Mouse (Mus musculus) gastrocnemius, adult 2 months (tissue): ENCODE results near the gene Lrr1. TPM values are rescaled to one million over a fixed set of nuclear protein-coding genes. Genes with fewer than 3 reads are reported as not detected.

ENCODE experiments used
- DNase-seq: peaks from one replicate; pipeline ENCODE4 v3.0.0; 2022
- H3K27ac ChIP-seq: fragments of 200-600 bp; 2 replicates; pipeline ENCODE4 v1.8.1; 2022; ENCODE audit warnings: mild to moderate bottlenecking
- H3K4me3 ChIP-seq: fragments of 200-600 bp; 2 replicates; pipeline ENCODE4 v1.8.1; 2022; ENCODE audit warnings: mild to moderate bottlenecking, moderate library complexity
- CTCF ChIP-seq: fragments of 200-600 bp; IDR thresholded peaks from 2 replicates; pipeline ENCODE4 v1.8.1; 2022; ENCODE audit warnings: antibody characterized with exemption, mild to moderate bottlenecking, moderate library complexity
- intact Hi-C: fragments of 180-260 bp; cut with DNase I; formaldehyde crosslinking; loops from one replicate; pipeline ENCODE4 v1.15.1; 2025
- microRNA-seq: library from miRNA; unstranded; fragments of <30 nt; microRNA quantifications from one replicate; pipeline ENCODE4 v1.2.0, GENCODE M21; 2021
- total RNA-seq, 2 experiments: library from RNA; stranded (reverse); gene quantifications; 2 replicates each; pipeline ENCODE4 v1.2.3; 2021

Gene Lrr1
- total RNA-seq, 2 experiments from 2014 or later, result not detected

GRCm38 (mm10) chr12:69213186-69213777 lies 44.7 kb downstream of the Lrr1 start:
- TF ChIP-seq CTCF, result peak; percentile 19; the same call in 1 of the 2 replicates
- H3K4me3 ChIP-seq, result no peak overlapping the region
- no peak overlapping the region for H3K27ac ChIP-seq
- no peak for DNase-seq
- intact Hi-C loops, result no loop called here

GRCm38 (mm10) chr12:69214393-69214792 lies 45.8 kb downstream of the Lrr1 start:
- DNase-seq, result no peak
- no peak overlapping the region for H3K4me3 ChIP-seq
- intact Hi-C loops, result no loop called here
- H3K27ac ChIP-seq, result peak overlapping the region; percentile 16; the same call in 1 of the 2 replicates
- TF ChIP-seq CTCF, result no peak

- DNase-seq, result peak; percentile 76
- Histone ChIP-seq H3K27ac (peak overlapping the region; percentile 1; the same call in 1 of the 2 replicates), H3K4me3 (no peak overlapping the region)
- intact Hi-C loops, result no loop called here
- TF ChIP-seq CTCF, result no peak
These were observed 46.6 kb downstream of the Lrr1 start for GRCm38 (mm10) chr12:69215000-69215785.

DNA sequence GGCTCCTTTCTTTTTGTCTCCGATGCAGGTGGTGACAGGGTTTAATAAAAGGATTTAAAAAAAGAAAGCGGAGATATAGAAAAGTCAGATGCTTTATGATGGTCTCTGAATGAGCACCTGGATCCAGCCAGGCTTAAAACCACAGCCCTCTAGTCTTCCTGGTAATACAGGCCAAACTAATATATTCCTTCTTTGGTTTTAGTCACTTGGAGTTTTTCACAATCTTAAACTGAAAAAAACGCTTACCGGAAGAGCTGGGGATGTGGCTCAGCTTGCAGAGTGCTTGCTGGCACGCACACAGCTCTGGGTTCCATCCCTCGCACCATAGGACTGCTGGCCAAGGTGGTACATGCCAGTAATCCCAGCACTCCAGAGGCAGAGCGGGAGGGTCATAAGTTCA lies 48.0 kb downstream of the Lrr1 start:
- TF ChIP-seq CTCF, result no peak
- intact Hi-C loops, result no loop called here

DNA sequence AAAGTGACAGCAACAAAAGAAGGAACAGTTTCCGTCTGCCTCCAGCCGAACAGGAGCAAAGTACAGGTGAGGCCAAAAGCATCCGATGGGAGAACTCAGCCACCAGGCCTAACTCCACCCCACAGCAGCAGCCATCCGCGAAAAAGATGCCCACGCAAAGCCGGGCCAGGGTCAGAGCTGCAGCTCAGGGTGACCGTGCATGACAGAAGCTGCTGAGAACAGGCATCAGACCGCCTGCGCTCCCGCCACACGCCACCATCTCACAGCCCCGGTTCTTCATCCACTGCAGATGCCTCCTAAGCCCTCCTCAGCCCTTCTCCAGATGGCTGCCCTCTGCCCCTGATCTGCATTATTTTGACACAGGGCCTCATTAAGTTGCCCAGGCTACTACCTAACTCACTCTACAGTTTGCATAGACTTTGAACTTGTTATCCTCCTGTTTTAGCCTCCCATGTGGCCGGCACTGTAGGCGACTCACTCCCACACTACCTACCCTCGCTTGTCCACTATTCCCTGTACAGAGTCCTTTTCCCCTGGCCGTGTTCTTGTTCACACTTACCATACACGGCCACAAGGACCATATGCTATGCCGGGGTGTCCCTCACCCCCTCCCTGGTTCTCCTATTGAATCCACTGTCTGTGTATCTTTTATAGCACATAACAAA lies 52.1 kb downstream of the Lrr1 start:
- DNase-seq, result no peak
- intact Hi-C loops, result no loop called here
- Histone ChIP-seq H3K27ac (no peak overlapping the region), H3K4me3 (no peak overlapping the region)
- no peak for TF ChIP-seq CTCF

More for the DNA sequence above, 48.0 kb downstream of the Lrr1 start:
- no peak for DNase-seq
- Histone ChIP-seq H3K27ac (no peak overlapping the region), H3K4me3 (no peak overlapping the region)

DNA sequence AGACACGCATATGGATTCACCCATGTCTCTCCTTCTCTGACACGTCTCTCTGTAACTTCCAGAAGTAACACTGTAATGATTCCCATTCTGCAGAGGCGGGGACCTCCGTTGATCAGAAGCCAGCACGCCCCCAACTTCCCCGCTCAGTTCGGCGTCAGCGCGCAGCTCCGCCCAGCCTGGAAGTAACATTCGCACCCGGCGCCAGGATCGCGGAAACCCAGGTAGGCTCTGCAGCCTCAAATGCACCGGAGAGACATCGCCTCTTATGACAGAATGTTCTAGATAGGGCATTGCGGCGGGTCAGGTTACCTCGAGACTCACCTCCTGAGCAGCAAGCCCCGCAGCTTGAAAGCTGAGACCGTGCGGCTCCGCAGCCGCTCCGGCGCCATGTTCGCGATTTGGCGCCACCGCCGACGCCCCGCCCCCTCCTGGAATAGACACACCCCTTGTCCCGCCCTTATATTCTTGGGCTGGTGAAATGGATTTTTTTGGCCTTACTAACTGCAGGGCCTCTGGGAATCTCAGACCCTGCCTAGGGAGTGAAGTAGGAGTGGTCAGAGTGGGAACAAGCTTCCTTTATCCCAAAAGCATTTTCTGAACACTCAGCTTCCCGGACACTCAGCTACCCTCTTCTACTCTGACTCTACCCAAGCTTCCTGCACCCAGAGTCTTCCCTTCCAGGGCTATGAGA lies 59.3 kb downstream of the Lrr1 start, which contains the start of gene Pole2:
Gene Pole2, minus strand, starts transcription at position 420 of the 691 bp plus-strand sequence.
- Histone ChIP-seq H3K4me3 (peak within 1 kb of the TSS; percentile 87), H3K27ac (peak within 1 kb of the TSS; percentile 72)
- intact Hi-C loops, result loop anchor here (1.0 kb wide), 1 partner anchor 19 kb away; no protein-coding TSS in a partner anchor
- DNase-seq, result peak; percentile 91
- TF ChIP-seq CTCF, result no peak

Small RNAs within 50 kb of the gene (microRNA-seq; reads per million reads assigned to microRNA genes)
- gene Gm47287, result not detected
- not detected for gene Gm47295

Other genes with a start within 250 kb of the Lrr1 start
- gene Rps29, start 9.6 kb upstream of the Lrr1 start, total RNA-seq, result 1,000 to 10,000 TPM in 1 of 2 experiments, 100 to 1,000 TPM in 1; 838 to 1,075 TPM
- gene Rpl36al, start 15.3 kb downstream of the Lrr1 start, total RNA-seq, result 100 to 1,000 TPM; 290 to 325 TPM
- 1 to 10 TPM; 6.0 to 7.3 TPM for gene Mgat2, start 15.3 kb downstream of the Lrr1 start, total RNA-seq
- 1 to 10 TPM; 3.1 to 3.4 TPM for gene Gm49383, start 28.3 kb downstream of the Lrr1 start, total RNA-seq
- under 1 TPM; 0.38 to 0.64 TPM for gene Dnaaf2, start 29.6 kb downstream of the Lrr1 start, total RNA-seq
- gene Gm49384, start 35.5 kb downstream of the Lrr1 start, total RNA-seq, result 1 to 10 TPM; 2.0 to 3.2 TPM
- under 1 TPM; 0.28 to 0.42 TPM for gene Pole2, start 59.4 kb downstream of the Lrr1 start, total RNA-seq
- 10 to 100 TPM; 18.7 to 24.1 TPM for gene Klhdc1, start 72.4 kb downstream of the Lrr1 start, total RNA-seq
- 100 to 1,000 TPM; 110 to 114 TPM for gene Klhdc2, start 127.9 kb downstream of the Lrr1 start, total RNA-seq
- 10 to 100 TPM; 23.1 to 23.6 TPM for gene Nemf, start 188.4 kb downstream of the Lrr1 start, total RNA-seq
- 10 to 100 TPM; 20.5 to 20.8 TPM for gene Arf6, start 203.3 kb downstream of the Lrr1 start, total RNA-seq
- not detected for gene Gm9887, start 203.6 kb downstream of the Lrr1 start, total RNA-seq